Mouse (Mus musculus): ENCODE measurements around the gene Trpm3.

Gene Trpm3

GRCm38 (mm10) chr19:22922871-22923670 lies 784.2 kb downstream of the Trpm3 start:
- no peak for DNase-seq (ENCODE audit: low read depth)

DNA sequence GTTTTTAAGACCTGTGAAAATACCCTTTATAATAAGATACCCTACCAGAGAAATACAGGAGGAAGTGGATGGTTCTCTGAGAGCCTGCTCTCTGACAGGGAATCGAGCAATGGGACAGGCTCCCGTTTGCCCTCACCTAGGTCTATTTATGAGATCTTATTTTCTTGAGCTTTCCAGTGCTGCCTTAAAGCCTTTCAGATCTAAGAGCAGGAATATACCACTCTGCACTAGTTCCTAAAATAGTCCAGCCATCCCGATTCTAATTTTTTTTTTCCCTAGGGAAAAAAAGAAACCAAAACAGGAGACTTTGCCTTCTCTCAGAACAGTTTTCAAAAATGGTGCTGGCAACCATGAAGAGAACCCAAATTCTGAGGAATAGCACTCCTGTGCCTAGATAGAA lies 786.4 kb downstream of the Trpm3 start:
- DNase-seq (ENCODE audit: low read depth): no peak

GRCm38 (mm10) chr19:22926753-22927152 lies 787.9 kb downstream of the Trpm3 start:
- DNase-seq (ENCODE audit: low read depth): no peak

GRCm38 (mm10) chr19:22928366-22928765 lies 789.5 kb downstream of the Trpm3 start:
- no peak for DNase-seq (ENCODE audit: low read depth)

DNA sequence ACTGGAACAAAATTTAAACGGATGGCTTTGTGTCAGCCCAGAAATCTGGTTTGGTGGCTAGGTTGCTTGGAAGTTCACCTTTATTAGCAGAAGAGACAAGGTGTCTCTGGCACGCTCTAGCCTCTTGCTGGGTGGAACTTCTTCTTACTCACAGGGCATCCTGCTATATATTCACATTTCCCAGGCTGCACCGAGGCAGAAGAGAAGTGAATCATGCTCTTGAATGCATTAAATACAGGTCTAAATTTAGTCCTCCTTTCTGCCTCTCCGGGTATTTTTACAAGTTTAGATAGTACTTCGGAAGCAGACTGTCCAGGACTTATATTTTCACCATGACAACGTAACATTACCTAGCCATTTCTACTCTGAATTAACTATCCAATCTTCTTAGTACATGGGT lies 790.9 kb downstream of the Trpm3 start:
- no peak for DNase-seq (ENCODE audit: low read depth)

DNA sequence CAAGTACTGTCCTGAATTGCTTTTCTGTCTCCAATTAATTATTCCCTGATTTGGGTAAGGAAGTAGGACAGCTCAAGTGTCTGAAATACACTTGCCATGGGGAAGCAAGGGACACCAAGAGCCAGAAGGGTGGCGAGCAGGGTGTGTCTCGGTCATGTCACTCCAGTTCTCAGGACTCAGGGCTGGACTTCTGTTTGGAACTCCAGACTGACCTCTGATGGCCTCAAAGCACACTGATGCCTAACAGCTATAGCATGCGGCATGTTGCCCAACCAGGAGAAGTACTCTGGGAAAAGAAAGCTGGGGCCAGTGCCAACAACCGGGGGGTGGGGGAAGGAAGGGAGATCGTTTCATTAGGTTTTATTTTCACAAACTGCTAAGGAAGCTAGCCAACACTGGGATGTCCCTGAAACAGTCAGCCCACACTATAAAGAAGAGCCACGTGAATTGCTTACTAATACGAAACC lies 791.6 kb downstream of the Trpm3 start:
- DNase-seq (ENCODE audit: low read depth): no peak

DNA sequence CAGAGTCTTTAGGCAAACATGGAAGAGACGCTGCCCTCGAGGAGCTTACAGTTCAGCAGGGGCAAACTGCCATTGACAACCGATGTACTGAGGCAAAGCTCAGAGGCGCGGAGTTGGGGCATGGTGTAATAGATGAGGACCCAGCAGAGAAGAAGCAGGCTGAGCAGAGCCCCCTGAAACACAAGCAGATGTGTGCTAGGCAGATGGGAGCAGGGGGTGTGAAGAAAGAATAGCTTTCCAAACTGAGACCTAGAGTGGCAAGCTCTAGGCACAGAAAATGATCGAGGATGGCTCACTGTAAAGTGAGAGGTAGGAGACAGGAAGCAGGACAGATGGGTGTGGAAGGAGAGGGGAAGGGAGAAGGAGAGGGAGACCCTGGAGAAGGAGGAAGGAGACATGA lies 792.2 kb downstream of the Trpm3 start:
- no peak for DNase-seq (ENCODE audit: low read depth)

GRCm38 (mm10) chr19:22935067-22935466 lies 796.2 kb downstream of the Trpm3 start:
- no peak for DNase-seq (ENCODE audit: low read depth)

GRCm38 (mm10) chr19:22938848-22939724 lies 800.2 kb downstream of the Trpm3 start:
- no peak for DNase-seq (ENCODE audit: low read depth)

DNA sequence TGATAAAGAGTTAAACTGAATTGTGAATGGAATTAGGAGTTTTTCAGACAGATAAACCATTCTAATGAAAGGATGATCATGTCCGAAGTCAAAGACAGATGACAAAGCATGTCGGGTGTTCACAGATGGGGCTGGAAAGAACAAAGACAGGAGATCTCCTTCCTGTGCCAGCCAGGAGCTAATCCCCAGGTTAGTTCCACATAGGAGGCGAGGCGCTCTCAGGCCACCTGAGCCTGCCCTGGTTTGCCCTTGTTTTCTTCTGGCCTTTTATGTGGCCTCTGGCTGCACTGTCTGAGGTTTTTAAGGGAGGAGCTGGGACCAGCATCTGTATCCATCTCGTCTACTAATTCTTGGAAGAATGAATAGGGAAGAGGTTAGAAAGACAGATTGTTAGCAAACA lies 801.0 kb downstream of the Trpm3 start:
- no peak for DNase-seq (ENCODE audit: low read depth)

DNA sequence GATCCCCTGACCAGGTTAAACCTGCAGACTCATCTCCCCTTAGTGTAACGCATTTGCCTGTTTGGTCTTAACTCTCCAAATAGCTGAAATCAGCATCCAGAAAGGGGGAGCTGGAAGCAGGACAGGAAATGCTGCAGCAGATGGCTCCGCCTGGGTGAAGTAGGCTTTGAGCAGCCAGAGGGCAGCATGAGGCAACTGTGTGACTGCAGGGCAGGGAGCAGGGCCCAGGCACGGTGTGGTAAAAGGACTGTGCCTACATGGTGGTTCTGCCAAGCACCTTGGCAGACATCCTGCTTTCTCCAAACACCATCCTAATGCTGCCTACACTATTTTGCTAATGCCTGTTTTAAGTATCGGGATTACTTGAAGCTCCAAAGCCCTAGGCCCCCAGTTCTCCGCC lies 801.6 kb downstream of the Trpm3 start:
- no peak for DNase-seq (ENCODE audit: low read depth)

GRCm38 (mm10) chr19:22940956-22941355 lies 802.1 kb downstream of the Trpm3 start:
- DNase-seq (ENCODE audit: low read depth): no peak

DNA sequence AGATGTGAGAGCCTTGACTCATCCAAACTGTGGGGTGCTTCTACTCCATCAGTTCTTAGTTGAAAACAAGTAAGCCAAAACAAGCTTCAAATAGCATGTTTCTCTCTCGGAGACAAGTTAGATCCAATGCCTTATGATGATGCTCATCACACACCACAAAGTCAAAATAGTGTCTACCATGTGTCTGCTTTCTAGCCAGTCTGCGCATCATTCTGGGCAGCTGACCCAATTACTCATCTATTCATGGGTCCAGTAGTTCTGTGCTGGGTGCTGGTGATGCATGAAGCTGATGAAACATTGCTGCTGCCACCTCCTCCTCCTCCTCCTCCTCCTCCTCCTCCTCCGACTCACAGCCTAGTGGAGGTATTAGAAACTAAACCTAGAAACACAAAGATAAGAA lies 813.6 kb downstream of the Trpm3 start:
- DNase-seq (ENCODE audit: low read depth): no peak

- peak; percentile 1 for DNase-seq (ENCODE audit: low read depth)
Observed at GRCm38 (mm10) chr19:22953191-22953590, 814.3 kb downstream of the Trpm3 start.

DNA sequence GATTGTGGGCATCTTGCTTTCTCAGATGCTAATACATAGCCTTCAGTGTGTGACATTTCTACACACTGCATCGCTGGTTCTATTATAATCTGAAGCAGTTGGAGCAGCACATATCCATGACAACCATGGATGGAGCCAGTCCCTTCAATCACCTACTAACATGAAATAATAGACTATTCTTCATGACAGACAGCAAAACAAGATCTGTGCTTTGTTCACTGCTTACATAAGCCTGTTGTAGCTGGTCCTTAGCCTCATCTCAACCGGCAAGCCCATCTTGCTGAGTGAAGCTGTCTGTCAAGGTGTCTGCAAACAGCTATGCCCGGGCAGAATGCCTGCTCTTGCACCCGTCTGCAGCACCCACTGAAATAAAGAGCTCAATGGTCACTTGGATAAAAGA lies 819.6 kb downstream of the Trpm3 start:
- DNase-seq (ENCODE audit: low read depth): no peak

DNA sequence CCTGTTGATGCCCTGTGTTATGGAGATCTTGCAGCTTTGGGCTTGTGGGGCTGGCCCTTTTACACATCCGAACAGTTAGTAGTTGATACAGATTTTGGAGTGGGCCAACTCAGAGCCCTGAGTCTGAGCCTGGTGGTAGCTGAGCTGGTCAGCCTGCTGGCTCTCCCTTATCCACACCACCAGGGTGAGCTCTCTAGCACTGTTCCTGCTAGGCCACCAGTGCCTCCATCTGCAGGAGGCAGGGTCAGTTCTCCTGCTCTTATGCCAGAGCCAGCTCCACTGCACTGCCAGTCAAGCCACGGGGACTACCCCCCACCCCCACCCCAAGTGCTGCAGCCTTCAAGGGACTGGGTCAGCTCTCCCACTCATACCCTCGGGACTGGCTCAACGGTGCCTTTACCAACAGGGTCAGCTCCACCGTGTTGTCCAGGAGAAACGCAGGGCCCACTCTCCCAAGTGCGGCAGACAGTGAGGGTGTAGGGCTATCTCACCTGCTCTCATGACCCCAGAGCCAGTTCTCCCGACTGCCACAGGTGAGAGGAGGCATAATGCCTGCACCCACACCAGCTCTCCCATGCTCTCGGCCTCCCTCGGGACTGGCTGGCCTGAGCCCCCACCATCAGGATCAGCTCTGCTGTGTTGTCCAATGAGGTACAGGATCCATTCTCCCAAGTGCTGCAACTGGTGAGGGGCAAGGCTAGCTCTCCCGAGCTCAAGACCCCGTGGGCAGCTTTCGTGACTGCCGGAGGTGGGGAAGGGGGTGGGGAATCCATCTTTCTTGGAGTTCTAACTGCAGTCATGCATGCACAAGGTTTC lies 821.8 kb downstream of the Trpm3 start:
- no peak for DNase-seq (ENCODE audit: low read depth)

- DNase-seq (ENCODE audit: low read depth): no peak
Observed at GRCm38 (mm10) chr19:22962001-22962708, 823.3 kb downstream of the Trpm3 start.

- no peak for DNase-seq (ENCODE audit: low read depth)
Observed at GRCm38 (mm10) chr19:22962731-22963130, 823.9 kb downstream of the Trpm3 start.

DNA sequence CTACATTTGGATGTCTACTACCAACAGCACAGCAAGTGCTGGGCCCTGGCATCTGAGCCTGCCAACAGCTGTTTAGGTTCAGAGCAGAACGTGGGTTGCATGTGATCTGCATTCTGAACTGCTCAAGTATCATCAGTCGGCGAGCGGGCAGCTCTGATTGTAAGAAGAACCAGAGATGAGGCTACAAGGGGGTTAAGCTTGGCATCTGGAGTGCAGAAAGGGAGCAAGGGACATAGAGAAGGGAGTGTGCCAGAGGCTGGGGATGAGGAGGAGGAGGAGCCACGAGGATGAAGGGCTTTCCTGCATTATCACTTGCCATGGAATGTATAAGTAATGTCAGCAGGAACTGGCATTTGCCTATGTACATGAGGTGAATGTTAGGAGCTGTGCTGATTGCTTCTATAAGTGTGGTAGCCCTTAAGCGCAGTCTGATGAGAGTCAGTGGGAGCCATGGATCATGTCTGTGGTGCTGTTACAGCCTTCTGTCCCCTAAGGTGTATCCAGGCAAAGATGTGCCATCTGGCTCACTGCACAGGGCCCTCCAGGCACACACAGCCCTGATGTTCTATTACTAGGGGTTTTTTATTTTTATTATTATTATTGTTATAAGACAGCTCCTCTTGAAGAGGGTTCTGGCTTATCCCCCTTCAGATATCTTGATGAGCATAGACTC lies 825.0 kb downstream of the Trpm3 start:
- no peak for DNase-seq (ENCODE audit: low read depth)

GRCm38 (mm10) chr19:22965470-22965869 lies 826.6 kb downstream of the Trpm3 start:
- no peak for DNase-seq (ENCODE audit: low read depth)

DNA sequence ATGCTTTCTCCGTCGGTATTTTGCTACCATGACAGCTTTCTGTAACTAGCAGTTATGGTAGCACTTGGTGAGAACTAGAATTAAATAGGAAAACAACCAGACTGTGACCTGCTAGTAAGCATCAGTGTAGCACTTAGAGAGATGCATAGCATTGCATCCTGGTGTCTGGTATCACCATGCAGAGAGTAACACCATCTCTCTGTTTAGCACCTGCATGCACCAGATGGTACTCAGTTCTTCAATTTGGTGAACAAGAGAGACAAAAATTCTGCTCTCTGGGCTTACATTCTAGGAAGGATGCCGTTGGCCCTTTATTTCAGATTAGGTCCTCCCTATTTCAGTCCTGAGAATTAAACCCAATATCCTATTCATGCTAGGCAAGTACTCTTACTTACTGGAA lies 834.4 kb downstream of the Trpm3 start:
- no peak for DNase-seq (ENCODE audit: low read depth)

All from induced T-regulatory cell, adult 2 months (primary cell).